Mouse (Mus musculus): ENCODE results near the gene Tdrd3.

- TF ChIP-seq CTCF (IDR thresholded peaks at IDR 0.05; ENCODE audit: extremely low read depth, insufficient read depth, low read length) (no peak), POLR2A (IDR thresholded peaks at IDR 0.05; ENCODE audit: extremely low read depth, insufficient read depth, low read length) (no peak)
These were observed 56.3 kb downstream of the Tdrd3 start for GRCm38 (mm10) chr14:87472782-87473181.

All from cortical plate, adult 2 months (tissue).